ENCODE assay signal across 18 mouse cellular contexts in genomic region chr13:108170511-108170910, GRCm38 (mm10). TPM values are rescaled to one million over a fixed set of nuclear protein-coding genes. Genes with fewer than 3 reads are reported as not detected.
DNase-seq lines count a peak whose midpoint lies in the region; ATAC-seq lines count a peak whose summit lies in the region.
"Had no signal": no experiment of that assay in that cellular context is flagged by ENCODE, and none has a peak within 500 bp of the region (broad histone marks: within the 10 kb centered on the region; RNA-seq: fewer than 3 reads in every experiment).

No protein-coding gene starts in this region.

- no peak for DNase-seq in cerebellum, postnatal 4 days (ENCODE audit: low spot score in 2 of 2)
- DNase-seq in cerebellum, adult 18-20 months, result peak; percentile 71 to 80
- peak; percentile 87 for DNase-seq in cerebellum, adult 9-11 months
- peak; percentile 62 to 74 for DNase-seq in cerebellum, postnatal 36 days
- no peak for DNase-seq in right cerebral cortex, postnatal 36 days (ENCODE audit: low spot score in 2 of 2)
- DNase-seq in right cerebral cortex, postnatal 10 days (ENCODE audit: low spot score in 2 of 2), result no peak
- DNase-seq in gastrocnemius, postnatal 25 days, result no peak
- DNase-seq: adrenal gland, postnatal 14 days; B cell, adult 2 months; forebrain, postnatal 0 days; gastrocnemius, postnatal 14 days; heart, postnatal 36 days; kidney, adult 18-20 months had no signal

- ATAC-seq in cerebellum, adult (ENCODE audit: insufficient number of reproducible peaks, low FRiP score, low TSS enrichment), result peak; percentile 90
- ATAC-seq: forebrain, embryonic 13.5 days; forebrain, postnatal 0 days; hindbrain, postnatal 0 days; intestine, embryonic 15.5 days; Patski had no signal

RNA-seq across cellular contexts. Expression of gene Ercc8, which starts 12.0 kb away (rescaled TPM):
- total RNA-seq in gastrocnemius, postnatal 25 days (2021), result 1 to 10 TPM; 5.9 to 7.3 TPM

RNA-seq across cellular contexts. Expression of gene Ndufaf2, which starts 12.1 kb away (rescaled TPM):
- total RNA-seq in gastrocnemius, postnatal 25 days (2021), result 10 to 100 TPM; 12.6 to 13.6 TPM

RNA-seq across cellular contexts. Expression of gene Elovl7, which starts 43.7 kb away (rescaled TPM):
- under 1 TPM; 0.36 to 0.78 TPM for total RNA-seq in gastrocnemius, postnatal 25 days (2021)

Comparison
In these comparisons a context has a peak if more than half of its experiments do, and no peak if none do; other contexts are left out.
1. DNase-seq: peak in cerebellum, adult 18-20 months (2 of 2), cerebellum, adult 9-11 months (single experiment) and cerebellum, postnatal 36 days (2 of 2); none in cerebellum, postnatal 4 days (0 of 2), right cerebral cortex, postnatal 36 days (0 of 2), right cerebral cortex, postnatal 10 days (0 of 2) and gastrocnemius, postnatal 25 days (single experiment).